Mouse (Mus musculus) G1E-ER4 (cell line): ENCODE results near the gene Clec12a. TPM values are rescaled to one million over a fixed set of nuclear protein-coding genes. Genes with fewer than 3 reads are reported as not detected.

Experiments used
- GATA1 ChIP-seq: IDR thresholded peaks from one replicate; pipeline ENCODE4 v1.8.0; 2012; ENCODE audit warnings: low read length, inconsistent platforms
- polyA plus RNA-seq: library from polyadenylated mRNA; stranded (reverse); fragments of >175 nt; gene quantifications from 2 replicates; pipeline ENCODE4 v1.2.3, GENCODE M21; 2012

The Clec12a gene
- polyA plus RNA-seq, 1 experiment: not detected

DNA sequence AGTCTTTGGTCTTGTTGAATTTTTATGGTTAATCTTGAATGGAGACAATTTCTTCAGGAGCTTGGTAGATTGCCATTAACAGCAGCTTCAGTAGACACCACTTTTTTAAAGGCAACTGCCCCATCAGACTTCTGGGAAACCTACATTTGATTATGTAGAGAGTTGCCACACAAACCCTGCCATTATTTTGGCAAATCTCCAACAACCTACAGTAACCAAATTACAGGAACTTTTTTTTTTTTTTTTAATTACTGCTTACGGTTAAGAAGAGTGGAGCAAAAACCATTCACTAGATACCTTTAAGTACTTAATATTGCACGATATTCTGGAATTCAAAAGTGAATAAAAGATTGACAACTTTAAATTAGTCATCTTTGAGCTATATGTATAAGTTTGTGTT lies 17.0 kb downstream of the Clec12a start:
- no peak for TF ChIP-seq GATA1

GRCm38 (mm10) chr6:129363942-129364341 lies 21.5 kb downstream of the Clec12a start:
- TF ChIP-seq GATA1: no peak

GRCm38 (mm10) chr6:129365959-129366359 lies 23.5 kb downstream of the Clec12a start:
- no peak for TF ChIP-seq GATA1

DNA sequence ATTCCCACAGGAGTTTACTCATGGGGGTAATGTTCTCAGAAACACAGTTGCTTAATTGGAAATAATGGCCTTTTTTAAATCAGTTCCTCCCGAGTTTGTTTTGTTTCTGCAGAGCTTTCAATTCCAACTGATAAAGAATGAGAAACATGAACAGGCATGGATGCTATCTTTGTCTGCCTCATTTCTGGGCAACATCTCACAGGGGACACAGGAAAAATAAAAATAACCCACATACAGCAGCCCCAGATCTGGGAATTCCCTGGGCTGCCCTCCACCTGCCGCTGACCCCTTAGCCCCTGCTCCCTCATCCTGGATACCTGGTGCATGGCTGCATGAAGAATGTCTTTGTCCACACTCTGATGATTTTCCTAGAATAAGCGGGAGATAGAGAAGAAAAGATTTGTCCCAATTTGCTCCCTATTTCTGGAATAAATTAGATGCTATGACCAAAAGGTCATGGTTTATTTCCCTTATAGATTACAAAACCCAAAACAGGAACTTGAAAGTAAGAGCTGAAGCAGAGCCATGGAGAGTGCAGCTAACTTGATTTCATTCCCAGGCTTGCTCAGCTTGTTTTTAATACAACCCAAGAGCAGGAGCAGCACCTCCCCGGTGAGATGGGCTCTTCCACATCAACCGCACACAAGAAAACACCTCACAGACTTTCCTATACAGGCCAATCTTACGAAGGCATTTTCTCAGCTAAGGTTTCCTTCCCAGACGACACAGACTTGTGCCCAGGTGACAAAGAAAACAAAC lies 27.1 kb downstream of the Clec12a start:
- no peak for TF ChIP-seq GATA1

GRCm38 (mm10) chr6:129374937-129375471 lies 32.5 kb downstream of the Clec12a start:
- TF ChIP-seq GATA1: no peak

- TF ChIP-seq GATA1: no peak
These were observed 38.0 kb downstream of the Clec12a start for GRCm38 (mm10) chr6:129380454-129380853.

- TF ChIP-seq GATA1: no peak
These were observed 39.2 kb downstream of the Clec12a start for GRCm38 (mm10) chr6:129381736-129382135.

GRCm38 (mm10) chr6:129383466-129383865 lies 41.0 kb downstream of the Clec12a start:
- no peak for TF ChIP-seq GATA1

DNA sequence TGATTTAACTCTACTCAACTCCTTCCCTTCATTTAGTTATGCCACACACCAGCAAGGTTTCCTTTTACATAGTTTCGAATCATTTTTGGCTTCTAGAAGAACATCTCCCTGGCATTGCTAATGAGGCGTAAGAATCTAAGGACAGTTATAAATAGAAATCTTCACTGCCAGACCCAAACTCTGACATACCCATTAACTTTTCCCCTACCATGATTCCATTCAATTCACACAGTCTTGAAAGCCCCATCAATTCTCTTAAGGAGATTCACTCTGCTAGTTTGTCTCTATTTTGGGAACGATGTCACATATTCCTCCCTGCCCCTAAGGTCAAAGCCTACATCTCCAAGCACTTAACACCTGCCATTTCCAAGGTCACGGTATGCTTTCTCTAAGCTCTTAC lies 42.5 kb downstream of the Clec12a start:
- no peak for TF ChIP-seq GATA1

DNA sequence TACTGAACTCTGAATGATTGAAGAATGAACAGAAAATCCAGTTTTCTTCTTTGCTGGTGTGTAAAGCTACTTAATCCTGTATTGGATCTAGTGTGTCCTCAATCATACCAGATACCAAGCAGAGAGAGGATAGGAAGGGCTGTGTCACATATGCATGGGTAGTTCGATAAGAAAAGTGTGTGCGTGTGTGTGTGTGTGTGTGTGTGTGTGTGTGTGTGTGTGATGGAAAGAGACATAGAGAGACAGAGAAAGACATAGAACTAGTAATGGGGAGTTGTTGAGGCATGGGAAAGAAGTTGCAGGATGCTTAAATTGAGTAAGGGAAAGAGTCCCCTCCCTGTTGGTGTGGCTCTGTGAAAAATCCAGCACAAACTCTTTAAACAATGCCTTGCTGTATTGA lies 43.3 kb downstream of the Clec12a start, which contains the start of gene Clec12b:
Gene Clec12b (minus strand): TSS at position 101 of the 400 bp plus-strand sequence.
- TF ChIP-seq GATA1: no peak

- TF ChIP-seq GATA1: no peak
These were observed 50.7 kb downstream of the Clec12a start for GRCm38 (mm10) chr6:129393087-129393720.

- no peak for TF ChIP-seq GATA1
These were observed 51.2 kb downstream of the Clec12a start for GRCm38 (mm10) chr6:129393732-129394131.

- TF ChIP-seq GATA1: no peak
These were observed 54.5 kb downstream of the Clec12a start, which contains the start of gene Clec1b for GRCm38 (mm10) chr6:129396997-129397396. Gene Clec1b, plus strand, starts transcription at chr6:129397297.

GRCm38 (mm10) chr6:129399945-129400344 lies 57.5 kb downstream of the Clec12a start:
- no peak for TF ChIP-seq GATA1

- no peak for TF ChIP-seq GATA1
These were observed 59.9 kb downstream of the Clec12a start for GRCm38 (mm10) chr6:129402404-129402803.

- no peak for TF ChIP-seq GATA1
These were observed 60.9 kb downstream of the Clec12a start for GRCm38 (mm10) chr6:129403391-129403790.
